Mouse (Mus musculus): ENCODE results near the gene Gbp5. TPM values are rescaled to one million over a fixed set of nuclear protein-coding genes. Genes with fewer than 3 reads are reported as not detected.
"Not testable (repeated sequence)": the region's sequence is repeated elsewhere in the genome, so short reads cannot be mapped to it uniquely, and the experiment has no call there.

Gbp5 gene
- polyA plus RNA-seq, 1 experiment from 2014 or later, result 0.13 TPM

GRCm38 (mm10) chr3:142535667-142536066 lies 41.9 kb downstream of the Gbp5 start:
- ATAC-seq, result no peak
- DNase-seq (ENCODE audit: low read depth, low spot score), result no peak
- in situ Hi-C loops (cut with MboI; ENCODE audit: low pct_unique_long_range_greater_than_20kb), result no loop called here
- ChIA-PET CTCF (interaction anchor here (0.9 to 1.0 kb wide), 2 partner anchors 73 to 85 kb away, joined by 3 read pairs; no protein-coding TSS in a partner anchor), POLR2A (no interaction called here)
- no peak for TF ChIP-seq CTCF (IDR thresholded peaks at IDR 0.05)
- H3K27me3 ChIP-seq, result no peaks in the 10 kb centered on the region

- H3K27me3 ChIP-seq, result no peaks in the 10 kb centered on the region
- CTCF ChIA-PET, result interaction anchor here (2.1 kb wide), 1 partner anchor 11 kb away, joined by 5 read pairs; the partner anchor contains the start of gene Gbp7
- in situ Hi-C loops (cut with MboI; ENCODE audit: low pct_unique_long_range_greater_than_20kb), result no loop called here
- DNase-seq (ENCODE audit: low read depth, low spot score) (no peak), ATAC-seq (no peak)
- POLR2A ChIA-PET, result no interaction called here
- no peak for TF ChIP-seq CTCF (IDR thresholded peaks at IDR 0.05)
Measured at GRCm38 (mm10) chr3:142541391-142541790, 47.6 kb downstream of the Gbp5 start.

GRCm38 (mm10) chr3:142542776-142543175 lies 49.0 kb downstream of the Gbp5 start:
- CTCF ChIA-PET, result interaction anchor here (1.5 kb wide), 1 partner anchor 15 kb away, joined by 4 read pairs; no protein-coding TSS in a partner anchor
- ATAC-seq; in situ Hi-C loops (cut with MboI; ENCODE audit: low pct_unique_long_range_greater_than_20kb); POLR2A ChIA-PET; DNase-seq (ENCODE audit: low read depth, low spot score); H3K27me3 ChIP-seq: not testable (repeated sequence)

GRCm38 (mm10) chr3:142546690-142547089 lies 52.9 kb downstream of the Gbp5 start:
- in situ Hi-C loops (cut with MboI; ENCODE audit: low pct_unique_long_range_greater_than_20kb), result no loop called here
- ATAC-seq (no peak), DNase-seq (ENCODE audit: low read depth, low spot score) (no peak)
- ChIA-PET CTCF (interaction anchor here (1.5 kb wide), 1 partner anchor 14 kb away, joined by 3 read pairs; no protein-coding TSS in a partner anchor), POLR2A (interaction anchor here (0.9 kb wide), 1 partner anchor 10 kb away, joined by 3 read pairs; no protein-coding TSS in a partner anchor)
- H3K27me3 ChIP-seq, result no peaks in the 10 kb centered on the region
- no peak for TF ChIP-seq CTCF (IDR thresholded peaks at IDR 0.05)

GRCm38 (mm10) chr3:142550052-142550676 lies 56.4 kb downstream of the Gbp5 start:
- ChIA-PET CTCF (interaction anchor here (1.3 kb wide), 1 partner anchor 17 kb away, joined by 4 read pairs; no protein-coding TSS in a partner anchor), POLR2A (no interaction called here)
- in situ Hi-C loops (cut with MboI; ENCODE audit: low pct_unique_long_range_greater_than_20kb), result no loop called here

GRCm38 (mm10) chr3:142554601-142555000 lies 60.8 kb downstream of the Gbp5 start:
- POLR2A ChIA-PET, result no interaction called here
- DNase-seq (ENCODE audit: low read depth, low spot score) (no peak), ATAC-seq (no peak)
- in situ Hi-C loops (cut with MboI; ENCODE audit: low pct_unique_long_range_greater_than_20kb), result no loop called here
- TF ChIP-seq CTCF (IDR thresholded peaks at IDR 0.05), result no peak
- CTCF ChIA-PET, result interaction anchor here (1.0 to 1.1 kb wide), 3 partner anchors 10 to 79 kb away, joined by 3 read pairs; no protein-coding TSS in a partner anchor
- H3K27me3 ChIP-seq, result no peaks in the 10 kb centered on the region

More at GRCm38 (mm10) chr3:142550052-142550676, 56.4 kb downstream of the Gbp5 start:
- TF ChIP-seq CTCF (IDR thresholded peaks at IDR 0.05), result no peak
- DNase-seq (ENCODE audit: low read depth, low spot score) (no peak), ATAC-seq (no peak)
- H3K27me3 ChIP-seq, result no peaks in the 10 kb centered on the region

- TF ChIP-seq CTCF (IDR thresholded peaks at IDR 0.05), result no peak
- POLR2A ChIA-PET, result no interaction called here
- ATAC-seq (no peak), DNase-seq (ENCODE audit: low read depth, low spot score) (no peak)
- CTCF ChIA-PET, result interaction anchor here (1.1 kb wide), 1 partner anchor 11 kb away, joined by 3 read pairs; no protein-coding TSS in a partner anchor
- in situ Hi-C loops (cut with MboI; ENCODE audit: low pct_unique_long_range_greater_than_20kb), result no loop called here
- no peaks in the 10 kb centered on the region for H3K27me3 ChIP-seq
Measured at GRCm38 (mm10) chr3:142555623-142556022, 61.8 kb downstream of the Gbp5 start.

- ChIA-PET CTCF (interaction anchor here (0.7 to 3.1 kb wide), 25 partner anchors 10 to 87 kb away, joined by 3 to 18 read pairs (median 4); partner anchors contain the start of genes Gbp5 and Gbp7), POLR2A (interaction anchor here (1.1 kb wide), 1 partner anchor 68 kb away, joined by 3 read pairs; no protein-coding TSS in a partner anchor)
- no peaks in the 10 kb centered on the region for H3K27me3 ChIP-seq
- DNase-seq (ENCODE audit: low read depth, low spot score) (peak; percentile 7), ATAC-seq (no peak)
- no peak for TF ChIP-seq CTCF (IDR thresholded peaks at IDR 0.05)
- in situ Hi-C loops (cut with MboI; ENCODE audit: low pct_unique_long_range_greater_than_20kb), result loop anchor here (5.0 kb wide), 1 partner anchor 67 kb away; the partner anchor contains the start of gene Gbp5
Measured at GRCm38 (mm10) chr3:142559632-142560228, 66.0 kb downstream of the Gbp5 start, which contains the start of gene Gbp3. Gene Gbp3, plus strand, starts transcription at chr3:142560026.

GRCm38 (mm10) chr3:142560296-142560948 lies 66.6 kb downstream of the Gbp5 start:
- CTCF ChIA-PET, result interaction anchor here (0.7 to 3.1 kb wide), 25 partner anchors 9 to 86 kb away, joined by 3 to 18 read pairs (median 4); partner anchors contain the start of genes Gbp5 and Gbp7

More at GRCm38 (mm10) chr3:142560296-142560948, 66.6 kb downstream of the Gbp5 start:
- no peaks in the 10 kb centered on the region for H3K27me3 ChIP-seq
- POLR2A ChIA-PET, result interaction anchor here (1.1 kb wide), 1 partner anchor 69 kb away, joined by 3 read pairs; no protein-coding TSS in a partner anchor
- peak; percentile 86 for ATAC-seq
- in situ Hi-C loops (cut with MboI; ENCODE audit: low pct_unique_long_range_greater_than_20kb), result loop anchor here (5.0 kb wide), 1 partner anchor 68 kb away; the partner anchor contains the start of gene Gbp5
- peak; percentile 71 for DNase-seq (ENCODE audit: low read depth, low spot score)
- TF ChIP-seq CTCF (IDR thresholded peaks at IDR 0.05), result peak; percentile 99
